Mouse (Mus musculus): ENCODE results near the gene Srrm4. TPM values are rescaled to one million over a fixed set of nuclear protein-coding genes. Genes with fewer than 3 reads are reported as not detected.

Srrm4 gene
- polyA plus RNA-seq, 1 experiment from 2014 or later: 20.7 TPM

DNA sequence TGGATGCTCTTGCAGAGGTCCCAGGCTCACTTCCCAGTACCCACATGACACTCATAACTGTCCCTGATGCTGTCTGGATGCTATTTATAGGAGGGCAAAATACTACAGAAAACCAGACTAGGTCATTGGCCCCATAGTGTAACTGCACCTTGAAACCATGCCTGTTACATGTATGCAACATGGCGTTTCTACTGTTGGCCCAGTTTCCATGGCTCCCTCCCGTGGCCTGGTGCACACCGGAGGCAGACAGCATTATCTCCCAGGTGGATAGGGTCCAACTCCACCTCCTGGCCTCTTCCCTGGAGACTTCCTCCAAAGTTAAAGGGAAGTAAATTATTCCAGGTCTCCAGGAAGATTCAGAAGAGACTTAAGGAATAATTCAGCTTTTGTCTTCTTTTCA is 27.2 kb downstream of the Srrm4 start:
- Histone ChIP-seq H3K27ac (ENCODE audit: low read depth, low read length) (no peak overlapping the region), H3K36me3 (ENCODE audit: control insufficient read depth, insufficient read depth, low read length) (no peaks in the 10 kb centered on the region; the same call in 1 of the 2 replicates), H3K9ac (ENCODE audit: low read length) (no peak overlapping the region), H3K4me1 (ENCODE audit: control insufficient read depth, insufficient read depth, low read length) (peaks cover 3% of the 10 kb centered on the region; the same call in 1 of the 2 replicates), H3K9me3 (ENCODE audit: control insufficient read depth, low read length) (no peaks in the 10 kb centered on the region), H3K4me2 (ENCODE audit: low read depth) (no peak overlapping the region), H3K4me3 (ENCODE audit: low read depth, low read length) (no peak overlapping the region), H3K27me3 (ENCODE audit: control insufficient read depth, insufficient read depth, low read length) (no peaks in the 10 kb centered on the region)
- ATAC-seq (ENCODE audit: insufficient read depth, low FRiP score, low TSS enrichment): no peak
- DNase-seq (ENCODE audit: low spot score): no peak
- WGBS: 87% methylated on average over 3 of the region's 3 CpGs

- Histone ChIP-seq H3K4me2 (ENCODE audit: low read depth) (no peak overlapping the region), H3K4me3 (ENCODE audit: low read depth, low read length) (no peak overlapping the region), H3K36me3 (ENCODE audit: control insufficient read depth, insufficient read depth, low read length) (no peaks in the 10 kb centered on the region; the same call in 1 of the 2 replicates), H3K9ac (ENCODE audit: low read length) (no peak overlapping the region), H3K4me1 (ENCODE audit: control insufficient read depth, insufficient read depth, low read length) (no peaks in the 10 kb centered on the region), H3K27ac (ENCODE audit: low read depth, low read length) (no peak overlapping the region), H3K27me3 (ENCODE audit: control insufficient read depth, insufficient read depth, low read length) (no peaks in the 10 kb centered on the region), H3K9me3 (ENCODE audit: control insufficient read depth, low read length) (no peaks in the 10 kb centered on the region)
- DNase-seq (ENCODE audit: low spot score): no peak
- no peak for ATAC-seq (ENCODE audit: insufficient read depth, low FRiP score, low TSS enrichment)
- 67% methylated on average over 6 of the region's 6 CpGs for WGBS
These were observed 27.9 kb downstream of the Srrm4 start for GRCm38 (mm10) chr5:116563713-116564112.

GRCm38 (mm10) chr5:116559091-116559490 is 32.5 kb downstream of the Srrm4 start:
- Histone ChIP-seq H3K27ac (ENCODE audit: low read depth, low read length) (no peak overlapping the region), H3K4me2 (ENCODE audit: low read depth) (no peak overlapping the region), H3K36me3 (ENCODE audit: control insufficient read depth, insufficient read depth, low read length) (no peaks in the 10 kb centered on the region; the same call in 1 of the 2 replicates), H3K27me3 (ENCODE audit: control insufficient read depth, insufficient read depth, low read length) (no peaks in the 10 kb centered on the region), H3K9me3 (ENCODE audit: control insufficient read depth, low read length) (no peaks in the 10 kb centered on the region), H3K9ac (ENCODE audit: low read length) (no peak overlapping the region), H3K4me1 (ENCODE audit: control insufficient read depth, insufficient read depth, low read length) (peaks cover 5% of the 10 kb centered on the region), H3K4me3 (ENCODE audit: low read depth, low read length) (no peak overlapping the region)
- 66% methylated on average over 7 of the region's 7 CpGs for WGBS
- no peak for ATAC-seq (ENCODE audit: insufficient read depth, low FRiP score, low TSS enrichment)
- DNase-seq (ENCODE audit: low spot score): no peak

GRCm38 (mm10) chr5:116556614-116557013 is 35.0 kb downstream of the Srrm4 start:
- Histone ChIP-seq H3K4me1 (ENCODE audit: control insufficient read depth, insufficient read depth, low read length) (peaks cover 9% of the 10 kb centered on the region), H3K4me2 (ENCODE audit: low read depth) (no peak overlapping the region), H3K9me3 (ENCODE audit: control insufficient read depth, low read length) (no peaks in the 10 kb centered on the region), H3K9ac (ENCODE audit: low read length) (no peak overlapping the region), H3K27me3 (ENCODE audit: control insufficient read depth, insufficient read depth, low read length) (no peaks in the 10 kb centered on the region), H3K36me3 (ENCODE audit: control insufficient read depth, insufficient read depth, low read length) (no peaks in the 10 kb centered on the region; the same call in 1 of the 2 replicates), H3K27ac (ENCODE audit: low read depth, low read length) (no peak overlapping the region), H3K4me3 (ENCODE audit: low read depth, low read length) (no peak overlapping the region)
- no peak for DNase-seq (ENCODE audit: low spot score)
- WGBS: 48% methylated on average over 8 of the region's 8 CpGs
- ATAC-seq (ENCODE audit: insufficient read depth, low FRiP score, low TSS enrichment): no peak

GRCm38 (mm10) chr5:116553868-116554267 is 37.7 kb downstream of the Srrm4 start:
- no peak overlapping the region for H3K9ac ChIP-seq (ENCODE audit: low read length)
- H3K27me3 ChIP-seq (ENCODE audit: control insufficient read depth, insufficient read depth, low read length): no peaks in the 10 kb centered on the region
- H3K4me3 ChIP-seq (ENCODE audit: low read depth, low read length): no peak overlapping the region
- DNase-seq (ENCODE audit: low spot score) (peak; percentile 56), ATAC-seq (ENCODE audit: insufficient read depth, low FRiP score, low TSS enrichment) (no peak)
- no peak overlapping the region for H3K27ac ChIP-seq (ENCODE audit: low read depth, low read length)
- no peaks in the 10 kb centered on the region for H3K9me3 ChIP-seq (ENCODE audit: control insufficient read depth, low read length)
- no peaks in the 10 kb centered on the region for H3K36me3 ChIP-seq (ENCODE audit: control insufficient read depth, insufficient read depth, low read length)
- peaks cover 9% of the 10 kb centered on the region for H3K4me1 ChIP-seq (ENCODE audit: control insufficient read depth, insufficient read depth, low read length)
- H3K4me2 ChIP-seq (ENCODE audit: low read depth): no peak overlapping the region
- WGBS: 11% methylated on average over 5 of the region's 5 CpGs

GRCm38 (mm10) chr5:116553106-116553505 is 38.5 kb downstream of the Srrm4 start:
- no peak for DNase-seq (ENCODE audit: low spot score)
- Histone ChIP-seq H3K27ac (ENCODE audit: low read depth, low read length) (no peak overlapping the region), H3K36me3 (ENCODE audit: control insufficient read depth, insufficient read depth, low read length) (no peaks in the 10 kb centered on the region), H3K9me3 (ENCODE audit: control insufficient read depth, low read length) (no peaks in the 10 kb centered on the region), H3K4me2 (ENCODE audit: low read depth) (no peak overlapping the region), H3K4me3 (ENCODE audit: low read depth, low read length) (no peak overlapping the region), H3K9ac (ENCODE audit: low read length) (no peak overlapping the region), H3K4me1 (ENCODE audit: control insufficient read depth, insufficient read depth, low read length) (peaks cover 9% of the 10 kb centered on the region), H3K27me3 (ENCODE audit: control insufficient read depth, insufficient read depth, low read length) (no peaks in the 10 kb centered on the region)
- no peak for ATAC-seq (ENCODE audit: insufficient read depth, low FRiP score, low TSS enrichment)
- 64% methylated on average over 2 of the region's 2 CpGs for WGBS

- peaks cover 9% of the 10 kb centered on the region for H3K4me1 ChIP-seq (ENCODE audit: control insufficient read depth, insufficient read depth, low read length)
- H3K27ac ChIP-seq (ENCODE audit: low read depth, low read length): no peak overlapping the region
- no peak for DNase-seq (ENCODE audit: low spot score)
- H3K9ac ChIP-seq (ENCODE audit: low read length): no peak overlapping the region
- no peaks in the 10 kb centered on the region for H3K36me3 ChIP-seq (ENCODE audit: control insufficient read depth, insufficient read depth, low read length)
- H3K4me3 ChIP-seq (ENCODE audit: low read depth, low read length): no peak overlapping the region
- H3K9me3 ChIP-seq (ENCODE audit: control insufficient read depth, low read length): no peaks in the 10 kb centered on the region
- ATAC-seq (ENCODE audit: insufficient read depth, low FRiP score, low TSS enrichment): no peak
- H3K4me2 ChIP-seq (ENCODE audit: low read depth): no peak overlapping the region
- no peaks in the 10 kb centered on the region for H3K27me3 ChIP-seq (ENCODE audit: control insufficient read depth, insufficient read depth, low read length)
These were observed 39.0 kb downstream of the Srrm4 start for GRCm38 (mm10) chr5:116552584-116552983.

DNA sequence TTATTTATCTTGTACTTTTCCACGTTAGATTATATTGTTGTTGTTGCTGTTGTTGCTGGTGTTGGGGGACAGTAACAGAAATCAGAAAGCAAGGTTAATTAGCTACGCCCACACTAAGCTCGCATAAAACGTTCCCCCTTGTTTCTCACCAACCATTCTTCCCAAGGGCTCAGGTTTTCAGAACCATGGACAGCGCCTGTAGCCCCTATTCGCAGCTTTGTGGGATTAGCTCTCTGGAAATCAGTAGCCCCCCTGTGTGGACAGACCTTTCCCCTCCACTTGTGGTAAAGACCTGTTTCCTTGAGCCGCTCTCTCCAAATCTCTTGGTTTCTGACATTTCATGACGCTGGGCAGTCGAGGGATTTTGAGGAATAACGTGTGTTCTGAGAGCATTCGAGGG is 45.9 kb downstream of the Srrm4 start:
- Histone ChIP-seq H3K9ac (ENCODE audit: low read length) (no peak overlapping the region), H3K4me2 (ENCODE audit: low read depth) (no peak overlapping the region), H3K27me3 (ENCODE audit: control insufficient read depth, insufficient read depth, low read length) (no peaks in the 10 kb centered on the region), H3K27ac (ENCODE audit: low read depth, low read length) (no peak overlapping the region), H3K9me3 (ENCODE audit: control insufficient read depth, low read length) (no peaks in the 10 kb centered on the region), H3K36me3 (ENCODE audit: control insufficient read depth, insufficient read depth, low read length) (no peaks in the 10 kb centered on the region), H3K4me1 (ENCODE audit: control insufficient read depth, insufficient read depth, low read length) (no peaks in the 10 kb centered on the region), H3K4me3 (ENCODE audit: low read depth, low read length) (no peak overlapping the region)
- DNase-seq (ENCODE audit: low spot score): no peak
- WGBS: 41% methylated on average over 11 of the region's 11 CpGs
- no peak for ATAC-seq (ENCODE audit: insufficient read depth, low FRiP score, low TSS enrichment)

DNA sequence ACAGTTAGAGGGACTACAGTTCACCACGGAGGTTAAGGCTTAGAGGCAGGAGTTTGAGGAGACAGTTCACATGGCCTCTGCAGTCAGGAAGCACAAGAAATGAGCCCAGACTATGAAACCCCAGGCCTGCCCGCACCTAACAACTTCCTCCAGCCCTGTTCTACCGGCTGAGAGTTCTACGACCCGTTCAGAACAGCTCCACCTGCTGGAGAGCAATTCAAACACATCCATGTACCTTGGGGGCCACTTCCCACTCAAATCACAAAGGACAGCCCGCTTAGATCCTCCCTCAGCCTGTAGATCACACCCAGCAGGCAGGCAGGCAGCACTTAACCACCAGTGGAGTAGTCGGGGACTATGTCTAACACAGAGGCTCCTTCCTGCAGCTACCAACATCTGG is 49.3 kb downstream of the Srrm4 start:
- ATAC-seq (ENCODE audit: insufficient read depth, low FRiP score, low TSS enrichment): no peak
- 55% methylated on average over 7 of the region's 7 CpGs for WGBS
- no peak overlapping the region for H3K9ac ChIP-seq (ENCODE audit: low read length)

More for the DNA sequence above, 49.3 kb downstream of the Srrm4 start:
- Histone ChIP-seq H3K27ac (ENCODE audit: low read depth, low read length) (no peak overlapping the region), H3K4me1 (ENCODE audit: control insufficient read depth, insufficient read depth, low read length) (0 out of 2 replicates have a peak, but pooled peaks cover 4% of the 10 kb centered on the region), H3K4me2 (ENCODE audit: low read depth) (no peak overlapping the region), H3K4me3 (ENCODE audit: low read depth, low read length) (no peak overlapping the region), H3K9me3 (ENCODE audit: control insufficient read depth, low read length) (no peaks in the 10 kb centered on the region), H3K27me3 (ENCODE audit: control insufficient read depth, insufficient read depth, low read length) (no peaks in the 10 kb centered on the region), H3K36me3 (ENCODE audit: control insufficient read depth, insufficient read depth, low read length) (no peaks in the 10 kb centered on the region)
- no peak for DNase-seq (ENCODE audit: low spot score)
